Mouse (Mus musculus): ENCODE data around the gene Orai1. TPM values are rescaled to one million over a fixed set of nuclear protein-coding genes. Genes with fewer than 3 reads are reported as not detected.

The Orai1 gene
- total RNA-seq, 1 experiment: 20.0 TPM

- H3K4me3 ChIP-seq (ENCODE audit: insufficient read depth in 1 of 2, low read depth in 1 of 2, low read length in 2 of 2, poor library complexity in 1 of 2, severe bottlenecking in 1 of 2): no peak overlapping the region
- H3K9ac ChIP-seq (ENCODE audit: insufficient read depth, low read depth, low read length, poor library complexity, severe bottlenecking): no peak overlapping the region
- no peak for DNase-seq (ENCODE audit: low read depth, low spot score)
- peak; percentile 92 for TF ChIP-seq MAFK (IDR thresholded peaks at IDR 0.05; ENCODE audit: insufficient read depth, low read depth, low read length)
- TF ChIP-seq ZC3H11A (IDR thresholded peaks at IDR 0.05; ENCODE audit: borderline replicate concordance, low read depth, low read length): no peak
- no peak for TF ChIP-seq CHD2 (IDR thresholded peaks at IDR 0.05; ENCODE audit: low read depth, low read length)
- TF ChIP-seq HCFC1 (IDR thresholded peaks at IDR 0.05; ENCODE audit: borderline replicate concordance, insufficient read depth, low read length): no peak
- TF ChIP-seq ZNF384 (IDR thresholded peaks at IDR 0.05; ENCODE audit: low read depth, low read length): no peak
- no peaks in the 10 kb centered on the region for H3K36me3 ChIP-seq (ENCODE audit: control insufficient read depth, insufficient read depth, low read length, poor library complexity, severe bottlenecking)
- in situ Hi-C loops (cut with MboI; ENCODE audit: low sequenced_read_pairs in 2 of 2, unreplicated experiment in 2 of 2): no loop called here
- H3K9me3 ChIP-seq (ENCODE audit: control insufficient read depth, insufficient read depth, low read depth, low read length): no peaks in the 10 kb centered on the region
- H3K4me1 ChIP-seq (ENCODE audit: control insufficient read depth in 2 of 2, insufficient read depth in 2 of 2, low read length in 2 of 2, poor library complexity in 1 of 2): peaks cover 0 to 28% of the 10 kb centered on the region in 2 experiments; a peak in 3 of 4 replicates
- H3K27ac ChIP-seq (ENCODE audit: insufficient read depth, low read depth, low read length, poor library complexity, severe bottlenecking): peak overlapping the region; percentile 29; the same call in 1 of the 2 replicates
These were observed 12.6 kb downstream of the Orai1 start for GRCm38 (mm10) chr5:123027436-123027835.

- no peak overlapping the region for H3K27ac ChIP-seq (ENCODE audit: insufficient read depth, low read depth, low read length, poor library complexity, severe bottlenecking)
These were observed 14.9 kb downstream of the Orai1 start for GRCm38 (mm10) chr5:123029729-123030128.

GRCm38 (mm10) chr5:123031312-123031711, 16.4 kb downstream of the Orai1 start:
- Histone ChIP-seq H3K27ac (ENCODE audit: insufficient read depth, low read depth, low read length, poor library complexity, severe bottlenecking) (no peak overlapping the region), H3K36me3 (ENCODE audit: control insufficient read depth, insufficient read depth, low read length, poor library complexity, severe bottlenecking) (no peaks in the 10 kb centered on the region), H3K9ac (ENCODE audit: insufficient read depth, low read depth, low read length, poor library complexity, severe bottlenecking) (no peak overlapping the region), H3K9me3 (ENCODE audit: control insufficient read depth, insufficient read depth, low read depth, low read length) (no peaks in the 10 kb centered on the region), H3K4me1 (ENCODE audit: control insufficient read depth in 2 of 2, insufficient read depth in 2 of 2, low read length in 2 of 2, poor library complexity in 1 of 2) (peaks cover 2 to 34% of the 10 kb centered on the region in 2 experiments; a peak in 3 of 4 replicates), H3K4me3 (ENCODE audit: insufficient read depth in 1 of 2, low read depth in 1 of 2, low read length in 2 of 2, poor library complexity in 1 of 2, severe bottlenecking in 1 of 2) (no peak overlapping the region)
- in situ Hi-C loops (cut with MboI; ENCODE audit: low sequenced_read_pairs in 2 of 2, unreplicated experiment in 2 of 2): no loop called here
- TF ChIP-seq ZC3H11A (IDR thresholded peaks at IDR 0.05; ENCODE audit: borderline replicate concordance, low read depth, low read length) (peak; percentile 5; the same call in 1 of the 2 replicates), MAFK (IDR thresholded peaks at IDR 0.05; ENCODE audit: insufficient read depth, low read depth, low read length) (no peak)
- DNase-seq (ENCODE audit: low read depth, low spot score): no peak

More at GRCm38 (mm10) chr5:123029729-123030128, 14.9 kb downstream of the Orai1 start:
- Histone ChIP-seq H3K4me1 (ENCODE audit: control insufficient read depth in 2 of 2, insufficient read depth in 2 of 2, low read length in 2 of 2, poor library complexity in 1 of 2) (peaks cover 0 to 29% of the 10 kb centered on the region in 2 experiments; a peak in 3 of 4 replicates), H3K9ac (ENCODE audit: insufficient read depth, low read depth, low read length, poor library complexity, severe bottlenecking) (peak overlapping the region; percentile 52; the same call in 1 of the 2 replicates), H3K4me3 (ENCODE audit: insufficient read depth in 1 of 2, low read depth in 1 of 2, low read length in 2 of 2, poor library complexity in 1 of 2, severe bottlenecking in 1 of 2) (peak overlapping the region; percentile 6 to 43; a peak in 2 of 4 replicates), H3K36me3 (ENCODE audit: control insufficient read depth, insufficient read depth, low read length, poor library complexity, severe bottlenecking) (no peaks in the 10 kb centered on the region), H3K9me3 (ENCODE audit: control insufficient read depth, insufficient read depth, low read depth, low read length) (no peaks in the 10 kb centered on the region)
- TF ChIP-seq ZNF384 (IDR thresholded peaks at IDR 0.05; ENCODE audit: low read depth, low read length) (no peak), MAFK (IDR thresholded peaks at IDR 0.05; ENCODE audit: insufficient read depth, low read depth, low read length) (no peak), ZC3H11A (IDR thresholded peaks at IDR 0.05; ENCODE audit: borderline replicate concordance, low read depth, low read length) (no peak)
- DNase-seq (ENCODE audit: low read depth, low spot score): no peak
- in situ Hi-C loops (cut with MboI; ENCODE audit: low sequenced_read_pairs in 2 of 2, unreplicated experiment in 2 of 2): no loop called here

- Histone ChIP-seq H3K9ac (ENCODE audit: insufficient read depth, low read depth, low read length, poor library complexity, severe bottlenecking) (no peak overlapping the region), H3K4me1 (ENCODE audit: control insufficient read depth in 2 of 2, insufficient read depth in 2 of 2, low read length in 2 of 2, poor library complexity in 1 of 2) (peaks cover 10 to 38% of the 10 kb centered on the region in 2 experiments), H3K36me3 (ENCODE audit: control insufficient read depth, insufficient read depth, low read length, poor library complexity, severe bottlenecking) (no peaks in the 10 kb centered on the region), H3K9me3 (ENCODE audit: control insufficient read depth, insufficient read depth, low read depth, low read length) (no peaks in the 10 kb centered on the region), H3K4me3 (ENCODE audit: insufficient read depth in 1 of 2, low read depth in 1 of 2, low read length in 2 of 2, poor library complexity in 1 of 2, severe bottlenecking in 1 of 2) (no peak overlapping the region), H3K27ac (ENCODE audit: insufficient read depth, low read depth, low read length, poor library complexity, severe bottlenecking) (no peak overlapping the region)
- in situ Hi-C loops (cut with MboI; ENCODE audit: low sequenced_read_pairs in 2 of 2, unreplicated experiment in 2 of 2): no loop called here
- no peak for DNase-seq (ENCODE audit: low read depth, low spot score)
- TF ChIP-seq MAFK (IDR thresholded peaks at IDR 0.05; ENCODE audit: insufficient read depth, low read depth, low read length): no peak
These were observed 18.8 kb downstream of the Orai1 start for GRCm38 (mm10) chr5:123033646-123034160.

- no peak overlapping the region for H3K4me3 ChIP-seq (ENCODE audit: insufficient read depth in 1 of 2, low read depth in 1 of 2, low read length in 2 of 2, poor library complexity in 1 of 2, severe bottlenecking in 1 of 2)
- H3K27ac ChIP-seq (ENCODE audit: insufficient read depth, low read depth, low read length, poor library complexity, severe bottlenecking): peak overlapping the region; percentile 25; the same call in 1 of the 2 replicates
- no peak for TF ChIP-seq ZC3H11A (IDR thresholded peaks at IDR 0.05; ENCODE audit: borderline replicate concordance, low read depth, low read length)
- no peak for TF ChIP-seq ZNF384 (IDR thresholded peaks at IDR 0.05; ENCODE audit: low read depth, low read length)
- no peak for TF ChIP-seq CHD2 (IDR thresholded peaks at IDR 0.05; ENCODE audit: low read depth, low read length)
- no peak for TF ChIP-seq HCFC1 (IDR thresholded peaks at IDR 0.05; ENCODE audit: borderline replicate concordance, insufficient read depth, low read length)
- TF ChIP-seq MAFK (IDR thresholded peaks at IDR 0.05; ENCODE audit: insufficient read depth, low read depth, low read length): no peak
- in situ Hi-C loops (cut with MboI; ENCODE audit: low sequenced_read_pairs in 2 of 2, unreplicated experiment in 2 of 2): no loop called here
- no peaks in the 10 kb centered on the region for H3K9me3 ChIP-seq (ENCODE audit: control insufficient read depth, insufficient read depth, low read depth, low read length)
- no peak overlapping the region; the same call in 1 of the 2 replicates for H3K9ac ChIP-seq (ENCODE audit: insufficient read depth, low read depth, low read length, poor library complexity, severe bottlenecking)
- DNase-seq (ENCODE audit: low read depth, low spot score): no peak
- no peaks in the 10 kb centered on the region for H3K36me3 ChIP-seq (ENCODE audit: control insufficient read depth, insufficient read depth, low read length, poor library complexity, severe bottlenecking)
- H3K4me1 ChIP-seq (ENCODE audit: control insufficient read depth in 2 of 2, insufficient read depth in 2 of 2, low read length in 2 of 2, poor library complexity in 1 of 2): peaks cover 11 to 33% of the 10 kb centered on the region in 2 experiments
These were observed 20.2 kb downstream of the Orai1 start for GRCm38 (mm10) chr5:123035089-123035488.

All from ES-E14 (cell line).